Mouse (Mus musculus) cortical plate, adult 2 months (tissue): ENCODE measurements around the gene Myl4. TPM values are rescaled to one million over a fixed set of nuclear protein-coding genes. Genes with fewer than 3 reads are reported as not detected.
A peak's percentile ranks its signal among the peaks of the same experiment; 100 is the strongest.
"Not testable (repeated sequence)": the region's sequence is repeated elsewhere in the genome, so short reads cannot be mapped to it uniquely, and the experiment has no call there.

Experiments used
- H3K27ac ChIP-seq: fragments of 200-500 bp; 2 replicates; pipeline ENCODE4 v1.5.1; 2012; ENCODE audit warnings: low read length, control low read depth, inconsistent platforms; ENCODE audit not compliant: insufficient read depth
- H3K4me1 ChIP-seq: fragments of 200-500 bp; 2 replicates; pipeline ENCODE4 v1.6.1; 2011; ENCODE audit warnings: low read length; ENCODE audit not compliant: control insufficient read depth, insufficient read depth
- H3K4me3 ChIP-seq: fragments of 200-500 bp; 2 replicates; pipeline ENCODE4 v1.5.1; 2011; ENCODE audit warnings: mild to moderate bottlenecking, low read length, control low read depth; ENCODE audit not compliant: insufficient read depth
- CTCF ChIP-seq: fragments of 200-500 bp; IDR thresholded peaks from 2 replicates; pipeline ENCODE4 v1.5.1; 2011; ENCODE audit warnings: mild to moderate bottlenecking, control low read depth, low read length; ENCODE audit not compliant: insufficient read depth; ENCODE audit errors: extremely low read depth
- POLR2A ChIP-seq: fragments of 200-500 bp; IDR thresholded peaks from 2 replicates; pipeline ENCODE4 v1.6.1; 2011; ENCODE audit warnings: mild to moderate bottlenecking, low read length, control low read depth; ENCODE audit not compliant: insufficient read depth; ENCODE audit errors: extremely low read depth
- polyA plus RNA-seq: library from polyadenylated mRNA; depleted of rRNA; stranded (reverse); fragments of >200 nt; gene quantifications from 2 replicates; pipeline ENCODE4 v1.2.3, GENCODE M21; 2012; rRNA removed

The Myl4 gene
- polyA plus RNA-seq, result 70.4 and 74.0 TPM in 2 replicates

- Histone ChIP-seq H3K27ac (peak within 1 kb of the TSS; percentile 93), H3K4me3 (peak within 1 kb of the TSS; percentile 76), H3K4me1 (peaks cover 2% of the 10 kb centered on the region; the same call in 1 of the 2 replicates)
- TF ChIP-seq CTCF (no peak), POLR2A (peak; percentile 61; the same call in 1 of the 2 replicates)
Observed at GRCm38 (mm10) chr11:104550406-104550974, at the start of gene Myl4, which contains the start of gene Cdc27. Myl4 (plus strand) TSS chr11:104550663. Cdc27 (minus strand) TSS chr11:104550620.

- Histone ChIP-seq H3K27ac (no peak overlapping the region), H3K4me3 (no peak overlapping the region), H3K4me1 (no peaks in the 10 kb centered on the region)
- TF ChIP-seq CTCF (no peak), POLR2A (no peak)
Observed at GRCm38 (mm10) chr11:104508455-104508854, 42.0 kb upstream of the Myl4 start.

GRCm38 (mm10) chr11:104510606-104511005 is 39.9 kb upstream of the Myl4 start:
- no peaks in the 10 kb centered on the region for H3K4me1 ChIP-seq
- no peak overlapping the region for H3K4me3 ChIP-seq
- no peak overlapping the region for H3K27ac ChIP-seq
- TF ChIP-seq CTCF, result peak; percentile 49
- TF ChIP-seq POLR2A, result no peak

GRCm38 (mm10) chr11:104512436-104512835 is 38.0 kb upstream of the Myl4 start:
- TF ChIP-seq POLR2A (no peak), CTCF (no peak)
- no peak overlapping the region for H3K4me3 ChIP-seq
- no peak overlapping the region for H3K27ac ChIP-seq
- no peaks in the 10 kb centered on the region for H3K4me1 ChIP-seq

- TF ChIP-seq POLR2A (no peak), CTCF (no peak)
- Histone ChIP-seq H3K27ac (no peak overlapping the region), H3K4me3 (no peak overlapping the region), H3K4me1 (peaks cover 5% of the 10 kb centered on the region)
Observed at GRCm38 (mm10) chr11:104525935-104526334, 24.5 kb upstream of the Myl4 start.

GRCm38 (mm10) chr11:104536843-104537242 is 13.6 kb upstream of the Myl4 start:
- Histone ChIP-seq H3K4me1 (peaks cover 2% of the 10 kb centered on the region; the same call in 1 of the 2 replicates), H3K27ac (no peak overlapping the region)
- no peak for TF ChIP-seq CTCF
- no peak for TF ChIP-seq POLR2A

GRCm38 (mm10) chr11:104537945-104538555 is 12.4 kb upstream of the Myl4 start:
- TF ChIP-seq CTCF (no peak), POLR2A (no peak)
- peaks cover 3% of the 10 kb centered on the region; the same call in 1 of the 2 replicates for H3K4me1 ChIP-seq
- no peak overlapping the region for H3K4me3 ChIP-seq
- H3K27ac ChIP-seq, result no peak overlapping the region

More at GRCm38 (mm10) chr11:104536843-104537242, 13.6 kb upstream of the Myl4 start:
- no peak overlapping the region for H3K4me3 ChIP-seq

- Histone ChIP-seq H3K4me3 (no peak overlapping the region), H3K27ac (no peak overlapping the region), H3K4me1 (peaks cover 5% of the 10 kb centered on the region)
- TF ChIP-seq CTCF, result no peak
- TF ChIP-seq POLR2A, result no peak
Observed at GRCm38 (mm10) chr11:104539811-104540210, 10.7 kb upstream of the Myl4 start.

- H3K27ac ChIP-seq, H3K4me1 ChIP-seq, H3K4me3 ChIP-seq: not testable (repeated sequence)
Observed at GRCm38 (mm10) chr11:104543337-104543736, 7.1 kb upstream of the Myl4 start.

GRCm38 (mm10) chr11:104544507-104544906 is 6.0 kb upstream of the Myl4 start:
- no peak for TF ChIP-seq CTCF
- no peak for TF ChIP-seq POLR2A
- no peak overlapping the region for H3K27ac ChIP-seq
- no peak overlapping the region for H3K4me3 ChIP-seq
- peaks cover 9% of the 10 kb centered on the region for H3K4me1 ChIP-seq
